ENCODE assay signal across 23 mouse cellular contexts in genomic region chr3:89686031-89686430, GRCm38 (mm10). TPM values are rescaled to one million over a fixed set of nuclear protein-coding genes. Genes with fewer than 3 reads are reported as not detected.
A peak's percentile ranks its signal among the peaks of the same experiment; 100 is the strongest.
DNase-seq lines count a peak whose midpoint lies in the region; ATAC-seq and TF ChIP-seq lines count a peak whose summit lies in the region.
"Had no signal": no experiment of that assay in that cellular context is flagged by ENCODE, and none has a peak within 500 bp of the region (broad histone marks: within the 10 kb centered on the region; RNA-seq: fewer than 3 reads in every experiment).

No protein-coding gene starts in this region.

- no peaks in the 10 kb centered on the region for H3K79me2 ChIP-seq in C2C12 (ENCODE audit: control insufficient read depth, insufficient read depth)
- H3K79me2 ChIP-seq in myocyte (ENCODE audit: control insufficient read depth, insufficient read depth), result no peaks in the 10 kb centered on the region

- WGBS in heart, embryonic 10.5 days, result 34% methylated on average over 5 of the region's 5 CpGs
- 56% methylated on average over 5 of the region's 5 CpGs for WGBS in hindbrain, embryonic 12.5 days

- H3K4me3 ChIP-seq in C2C12 (ENCODE audit: insufficient read depth, poor library complexity, severe bottlenecking), result no peak overlapping the region
- H3K4me3 ChIP-seq in myocyte, result no peak overlapping the region
- no peak overlapping the region for H3K4me3 ChIP-seq in heart, embryonic 10.5 days
- no peak overlapping the region for H3K4me3 ChIP-seq in hindbrain, embryonic 12.5 days
- H3K4me3 ChIP-seq: embryonic facial prominence, embryonic 15.5 days; erythroblast, embryonic 14.5 days; forebrain, embryonic 10.5 days; heart, embryonic 12.5 days; hindbrain, embryonic 13.5 days; intestine, embryonic 15.5 days had no signal

- no peaks in the 10 kb centered on the region for H3K79me3 ChIP-seq in C2C12 (ENCODE audit: low read depth)

- H3K4me2 ChIP-seq in myocyte (ENCODE audit: low read depth), result no peak overlapping the region
- H3K4me2 ChIP-seq in hindbrain, embryonic 12.5 days (replicated peaks), result no peak overlapping the region
- H3K4me2 ChIP-seq: embryonic facial prominence, embryonic 15.5 days; heart, embryonic 12.5 days; hindbrain, embryonic 13.5 days; intestine, embryonic 15.5 days had no signal

- no peak overlapping the region for H3K9ac ChIP-seq in hindbrain, embryonic 12.5 days
- H3K9ac ChIP-seq: embryonic facial prominence, embryonic 15.5 days; heart, embryonic 12.5 days; hindbrain, embryonic 13.5 days; intestine, embryonic 15.5 days had no signal

- no peaks in the 10 kb centered on the region for H3K36me3 ChIP-seq in C2C12 (ENCODE audit: control insufficient read depth, insufficient read depth)
- no peaks in the 10 kb centered on the region for H3K36me3 ChIP-seq in myocyte (ENCODE audit: control insufficient read depth, insufficient read depth)
- no peaks in the 10 kb centered on the region for H3K36me3 ChIP-seq in heart, embryonic 10.5 days
- no peaks in the 10 kb centered on the region for H3K36me3 ChIP-seq in hindbrain, embryonic 12.5 days
- H3K36me3 ChIP-seq: embryonic facial prominence, embryonic 15.5 days; forebrain, embryonic 10.5 days; heart, embryonic 12.5 days; hindbrain, embryonic 13.5 days; intestine, embryonic 15.5 days had no signal

- no peak for TF ChIP-seq POLR2A in myocyte (IDR thresholded peaks at IDR 0.05; ENCODE audit: insufficient read length, low read depth)

- no peak for ATAC-seq in hindbrain, embryonic 12.5 days (ENCODE audit: low FRiP score)
- ATAC-seq: activated CD4-positive, CD25-positive, alpha-beta regulatory T cell, adult 4 months; forebrain, embryonic 14.5 days; hindbrain, postnatal 0 days; intestine, embryonic 15.5 days had no signal

- no peak for TF ChIP-seq CTCF in C2C12 (IDR thresholded peaks at IDR 0.05; ENCODE audit: control insufficient read depth, insufficient read depth, insufficient read length)

- intact Hi-C loops in heart, postnatal 36 days (cut with DNase I), result loop anchor here (5.0 kb wide), 2 partner anchors 114 to 229 kb away; no protein-coding TSS in a partner anchor

- H3K4me1 ChIP-seq in heart, embryonic 10.5 days, result peaks cover 6% of the 10 kb centered on the region; the same call in 1 of the 2 replicates
- peaks cover 22% of the 10 kb centered on the region for H3K4me1 ChIP-seq in hindbrain, embryonic 12.5 days
- H3K4me1 ChIP-seq: embryonic facial prominence, embryonic 15.5 days; heart, embryonic 12.5 days had no signal

- no peaks in the 10 kb centered on the region for H3K9me3 ChIP-seq in heart, embryonic 10.5 days
- no peaks in the 10 kb centered on the region for H3K9me3 ChIP-seq in hindbrain, embryonic 12.5 days (replicated peaks)
- H3K9me3 ChIP-seq: embryonic facial prominence, embryonic 15.5 days; forebrain, embryonic 10.5 days; heart, embryonic 12.5 days; hindbrain, embryonic 13.5 days; intestine, embryonic 15.5 days had no signal

- H3ac ChIP-seq in C2C12 (ENCODE audit: control insufficient read depth, insufficient read length, low read depth), result no peak overlapping the region
- no peak overlapping the region for H3ac ChIP-seq in myocyte (ENCODE audit: control insufficient read depth, insufficient read length)

- DNase-seq in MN1 (ENCODE audit: low spot score), result peak; percentile 39
- DNase-seq in heart, embryonic 10.5 days (ENCODE audit: low spot score), result no peak
- no peak for DNase-seq in heart, postnatal 36 days
- DNase-seq: adrenal gland, adult 2 months; adrenal gland, postnatal 25 days; cerebellum, adult 18-20 months; cerebellum, adult 9-11 months; cerebellum, postnatal 36 days; gastrocnemius, postnatal 36 days; heart, adult 18-20 months; kidney, adult 2 months had no signal

- H3K27me3 ChIP-seq in C2C12 (ENCODE audit: control insufficient read depth, insufficient read depth, insufficient read length) (peaks cover 23% of the 10 kb centered on the region), myocyte (ENCODE audit: control insufficient read depth, insufficient read depth, insufficient read length) (peaks cover 15% of the 10 kb centered on the region)
- H3K27me3 ChIP-seq in heart, embryonic 10.5 days (ENCODE audit: insufficient read depth, poor library complexity, severe bottlenecking), result peaks cover 33% of the 10 kb centered on the region; the same call in 1 of the 2 replicates
- 0 out of 2 replicates have a peak, but pooled peaks cover 1% of the 10 kb centered on the region for H3K27me3 ChIP-seq in hindbrain, embryonic 12.5 days
- H3K27me3 ChIP-seq: intestine, embryonic 15.5 days had no signal

- no peak overlapping the region for H3K27ac ChIP-seq in heart, embryonic 10.5 days
- H3K27ac ChIP-seq in hindbrain, embryonic 12.5 days, result no peak overlapping the region
- H3K27ac ChIP-seq: embryonic facial prominence, embryonic 15.5 days; forebrain, embryonic 10.5 days; hindbrain, embryonic 13.5 days; hindbrain, postnatal 0 days; intestine, embryonic 15.5 days had no signal

TF ChIP-seq in C2C12, 6 proteins besides CTCF, POLR2A, EP300 and RAD21:
- no peak for TF ChIP-seq MAX (IDR thresholded peaks at IDR 0.05)
- peak; percentile 47 for TF ChIP-seq CEBPB (IDR thresholded peaks at IDR 0.05; ENCODE audit: low read depth)

TF ChIP-seq in myocyte, 11 proteins besides CTCF, POLR2A, EP300 and RAD21:
- no peak for TF ChIP-seq TCF12 (IDR thresholded peaks at IDR 0.05; ENCODE audit: insufficient read depth, poor library complexity, severe bottlenecking)
- TF ChIP-seq REST (IDR thresholded peaks at IDR 0.05; ENCODE audit: insufficient read depth, insufficient read length), result no peak
- peak; percentile 75 for TF ChIP-seq CEBPB (IDR thresholded peaks at IDR 0.05; ENCODE audit: insufficient read depth, poor library complexity, severe bottlenecking)
- TF ChIP-seq SRF (IDR thresholded peaks at IDR 0.05; ENCODE audit: control insufficient read depth, insufficient read length, low read depth), result no peak

RNA-seq across cellular contexts. Expression of gene Adar, which starts 28.8 kb away (rescaled TPM):
- polyA plus RNA-seq in C2C12 (2012; fragmentation: generic; extraction: Trizol), result 10.1 TPM
- polyA plus RNA-seq in myocyte (2012; fragmentation: generic; extraction: Trizol), result 12.5 TPM
- 8.6 and 10.0 TPM in 2 replicates for polyA plus RNA-seq in heart, embryonic 10.5 days (2016; fragmentation: Nextera tagmentation; extraction: Ambion mirVana)
- 23.4 and 24.1 TPM in 2 replicates for polyA plus RNA-seq in hindbrain, embryonic 12.5 days (2016; fragmentation: Nextera tagmentation; extraction: Ambion mirVana)
- 10 to 100 TPM; 13.2 to 13.7 TPM for total RNA-seq in heart, postnatal 36 days (2021)
